Mouse (Mus musculus) lung, postnatal 0 days (tissue): ENCODE measurements around the gene Atf7ip.

ENCODE experiments used
- CTCF ChIP-seq: IDR thresholded peaks from 2 replicates; pipeline ENCODE4 v1.5.1; 2016; ENCODE audit warnings: antibody characterized with exemption, mild to moderate bottlenecking
- EP300 ChIP-seq: IDR thresholded peaks from 2 replicates; pipeline ENCODE4 v1.6.1; 2016; ENCODE audit warnings: antibody characterized with exemption, mild to moderate bottlenecking, control low read depth

- 0 out of 2 replicates have a peak, but pooled peaks have one; percentile 22 for TF ChIP-seq EP300
- peak; percentile 34 for TF ChIP-seq CTCF
These were observed 37.2 kb downstream of the Atf7ip start for GRCm38 (mm10) chr6:136543164-136543563.
